Mouse (Mus musculus): ENCODE measurements around the gene Gm10662. TPM values are rescaled to one million over a fixed set of nuclear protein-coding genes. Genes with fewer than 3 reads are reported as not detected.
"Not testable (repeated sequence)": the region's sequence is repeated elsewhere in the genome, so short reads cannot be mapped to it uniquely, and the experiment has no call there.

Gene Gm10662
- polyA plus RNA-seq (2015; fragmentation: Nextera tagmentation; extraction: Ambion mirVana), result not detected in 2 replicates

- H3K27me3 ChIP-seq; ATAC-seq (ENCODE audit: low read depth); H3K4me1 ChIP-seq (replicated peaks); H3K9ac ChIP-seq; H3K36me3 ChIP-seq; H3K4me2 ChIP-seq; H3K4me3 ChIP-seq; H3K9me3 ChIP-seq; H3K27ac ChIP-seq (replicated peaks): not testable (repeated sequence)
- no CpG with 5 or more reads among the region's 1 CpGs for WGBS
These were observed at the start of gene Gm10662 for GRCm38 (mm10) chr7:23144380-23144779. Gm10662 (minus strand) TSS chr7:23144480.

GRCm38 (mm10) chr7:23163505-23163904, 19.2 kb upstream of the Gm10662 start:
- ATAC-seq (ENCODE audit: low read depth); H3K9me3 ChIP-seq; H3K9ac ChIP-seq; H3K36me3 ChIP-seq; H3K27ac ChIP-seq (replicated peaks); H3K27me3 ChIP-seq; H3K4me1 ChIP-seq (replicated peaks); H3K4me2 ChIP-seq; H3K4me3 ChIP-seq: not testable (repeated sequence)
- 87% methylated on average over 10 of the region's 10 CpGs for WGBS

Other genes starting within 250 kb of the Gm10662 start
- not detected in 2 replicates for gene Gm4214, start 159.8 kb downstream of the Gm10662 start, polyA plus RNA-seq (2015; fragmentation: Nextera tagmentation; extraction: Ambion mirVana)
- gene Gm4216, start 124.6 kb downstream of the Gm10662 start, polyA plus RNA-seq (2015; fragmentation: Nextera tagmentation; extraction: Ambion mirVana), result not detected in 2 replicates
- not detected in 2 replicates for gene Vmn1r163, start 88.9 kb downstream of the Gm10662 start, polyA plus RNA-seq (2015; fragmentation: Nextera tagmentation; extraction: Ambion mirVana)
- not detected in 2 replicates for gene Gm8720, start 77.0 kb downstream of the Gm10662 start, polyA plus RNA-seq (2015; fragmentation: Nextera tagmentation; extraction: Ambion mirVana)
- not detected in 2 replicates for gene Vmn1r165, start 72.9 kb upstream of the Gm10662 start, polyA plus RNA-seq (2015; fragmentation: Nextera tagmentation; extraction: Ambion mirVana)
- not detected in 2 replicates for gene Vmn1r166, start 107.2 kb upstream of the Gm10662 start, polyA plus RNA-seq (2015; fragmentation: Nextera tagmentation; extraction: Ambion mirVana)
- gene Gm6902, start 134.4 kb upstream of the Gm10662 start, polyA plus RNA-seq (2015; fragmentation: Nextera tagmentation; extraction: Ambion mirVana), result not detected in 2 replicates
- gene Nlrp4e, start 156.7 kb upstream of the Gm10662 start, polyA plus RNA-seq (2015; fragmentation: Nextera tagmentation; extraction: Ambion mirVana), result not detected in 2 replicates
- gene Nlrp5, start 241.4 kb upstream of the Gm10662 start, polyA plus RNA-seq (2015; fragmentation: Nextera tagmentation; extraction: Ambion mirVana), result not detected in 2 replicates